Mouse (Mus musculus): ENCODE data around the gene Ntn3. TPM values are rescaled to one million over a fixed set of nuclear protein-coding genes. Genes with fewer than 3 reads are reported as not detected.

The Ntn3 gene
- 0.35 TPM for polyA plus RNA-seq (2014; fragmentation: Illumina TruSeq; extraction: RNeasy Lipid Tissue Mini Kit (QIAGEN cat#74804); ENCODE audit: low read depth, low replicate concordance)

DNA sequence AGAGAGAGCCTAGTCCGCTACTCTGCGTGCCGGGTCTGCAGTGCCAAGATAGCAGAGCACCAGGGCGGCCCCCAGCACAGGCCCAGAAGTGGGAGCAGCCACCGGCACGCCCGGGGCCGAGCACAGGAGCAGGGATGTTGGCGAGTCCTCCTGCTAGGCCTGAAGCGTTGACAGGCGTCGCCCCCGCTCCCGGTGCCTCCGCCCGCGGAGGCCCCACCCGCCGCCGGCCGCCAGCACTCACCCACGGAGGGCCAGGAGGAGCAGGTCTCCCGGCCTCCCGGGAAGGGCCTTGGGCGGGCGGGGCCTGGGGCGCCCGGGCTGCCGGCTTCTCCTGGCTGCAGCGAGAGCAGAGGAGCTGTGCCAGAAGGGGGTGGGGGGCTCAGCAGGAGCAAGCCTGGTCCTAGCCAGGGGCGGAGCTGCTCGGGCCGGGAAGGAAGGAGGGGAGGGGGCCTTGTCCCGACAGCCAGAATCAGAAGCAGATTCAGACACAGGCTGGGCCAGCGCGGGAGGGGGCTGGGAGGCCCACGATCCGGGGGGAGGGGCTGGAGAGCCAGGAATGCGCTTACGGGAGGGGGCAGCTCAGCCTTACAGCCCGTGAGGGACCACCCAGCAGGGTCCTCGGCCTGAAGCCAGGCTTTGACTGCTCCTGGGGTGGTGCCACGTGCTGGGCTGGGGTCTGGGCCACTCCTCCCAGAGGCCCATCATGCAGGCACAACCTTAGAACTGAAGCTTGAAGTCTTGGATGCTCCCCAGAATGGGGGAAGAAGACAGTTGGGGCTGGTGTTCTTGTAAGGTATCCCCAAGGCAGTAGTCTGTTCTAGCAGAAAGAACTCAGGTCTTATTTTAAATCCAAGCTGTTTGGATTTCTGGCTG is at the start of gene Ntn3:
Gene Ntn3, minus strand, starts transcription at position 489 of the 873 bp plus-strand sequence.

GRCm38 (mm10) chr17:24251320-24252069 is 42.2 kb upstream of the Ntn3 start, which contains the start of gene Ccnf:
Gene Ccnf, minus strand, starts transcription at chr17:24251484.

DNA sequence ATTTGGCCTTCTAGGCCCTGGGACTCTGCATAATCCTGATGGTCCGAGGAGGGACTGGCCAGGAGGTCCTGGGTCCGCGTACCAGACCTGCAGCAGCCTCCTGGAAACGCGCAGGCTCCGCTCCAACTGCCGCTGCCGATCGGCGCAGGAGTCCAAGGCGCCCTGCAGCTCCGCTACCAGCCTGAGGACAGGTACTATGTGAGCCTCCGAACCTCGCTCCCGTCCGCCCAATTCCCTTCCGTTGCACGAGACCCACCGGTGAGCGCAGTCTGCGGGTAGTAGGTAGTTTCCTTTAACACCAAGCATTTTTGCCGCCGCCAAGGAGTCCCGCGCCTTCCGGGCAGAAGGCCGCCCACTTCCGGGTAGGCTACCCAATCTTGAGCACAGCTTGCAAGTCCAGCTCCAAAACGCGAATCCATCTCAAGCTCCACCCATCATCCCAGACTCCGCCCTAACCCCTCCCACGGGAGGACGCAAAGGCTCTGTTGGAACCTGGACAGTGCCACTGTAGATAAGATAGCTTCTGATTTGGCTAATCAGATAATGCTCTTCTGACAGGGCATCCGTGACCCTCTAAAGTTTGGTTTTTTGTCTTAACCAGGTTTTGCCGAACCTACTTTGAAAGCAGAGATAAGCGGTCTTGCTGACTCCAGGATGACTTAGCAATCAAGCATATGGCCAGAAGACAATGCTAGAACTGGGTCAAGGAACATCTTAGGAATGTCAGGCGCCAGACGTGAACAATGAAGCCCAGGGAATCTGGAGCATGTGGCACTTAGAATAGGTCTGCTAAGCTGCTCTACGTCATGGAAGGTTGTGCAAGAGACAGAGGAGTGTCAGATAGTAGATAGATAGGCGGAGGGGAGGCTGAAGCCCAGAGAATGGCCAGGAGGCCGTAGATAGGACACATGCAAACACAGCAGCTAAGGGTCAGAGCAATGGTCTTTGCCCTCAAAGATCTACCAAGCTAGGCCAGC is 11.4 kb upstream of the Ntn3 start, which contains the start of gene Tedc2:
Gene Tedc2, minus strand, starts transcription at position 417 of the 977 bp plus-strand sequence.

GRCm38 (mm10) chr17:24205284-24205888 is 3.9 kb downstream of the Ntn3 start, which contains the start of gene Tbc1d24:
Gene Tbc1d24, minus strand, starts transcription at chr17:24205562.

GRCm38 (mm10) chr17:24169317-24170065 is 39.8 kb downstream of the Ntn3 start, which contains the start of gene Atp6v0c:
Gene Atp6v0c, minus strand, starts transcription at chr17:24169702.

GRCm38 (mm10) chr17:24163176-24163962 is 46.0 kb downstream of the Ntn3 start, which contains the start of gene Amdhd2:
Gene Amdhd2, minus strand, starts transcription at chr17:24163766.

Other genes with a start within 250 kb of the Ntn3 start
- not detected for gene Prss30, start 229.0 kb downstream of the Ntn3 start, polyA plus RNA-seq (2014; fragmentation: Illumina TruSeq; extraction: RNeasy Lipid Tissue Mini Kit (QIAGEN cat#74804); ENCODE audit: low read depth, low replicate concordance)
- gene Prss22, start 211.4 kb downstream of the Ntn3 start, polyA plus RNA-seq (2014; fragmentation: Illumina TruSeq; extraction: RNeasy Lipid Tissue Mini Kit (QIAGEN cat#74804); ENCODE audit: low read depth, low replicate concordance) = not detected
- gene Prss27, start 171.4 kb downstream of the Ntn3 start, polyA plus RNA-seq (2014; fragmentation: Illumina TruSeq; extraction: RNeasy Lipid Tissue Mini Kit (QIAGEN cat#74804); ENCODE audit: low read depth, low replicate concordance) = not detected
- gene Kctd5, start 136.0 kb downstream of the Ntn3 start, polyA plus RNA-seq (2014; fragmentation: Illumina TruSeq; extraction: RNeasy Lipid Tissue Mini Kit (QIAGEN cat#74804); ENCODE audit: low read depth, low replicate concordance) = 26.7 TPM
- gene Pdpk1, start 58.6 kb downstream of the Ntn3 start, polyA plus RNA-seq (2014; fragmentation: Illumina TruSeq; extraction: RNeasy Lipid Tissue Mini Kit (QIAGEN cat#74804); ENCODE audit: low read depth, low replicate concordance) = 57.8 TPM
- gene Amdhd2, start 45.8 kb downstream of the Ntn3 start, polyA plus RNA-seq (2014; fragmentation: Illumina TruSeq; extraction: RNeasy Lipid Tissue Mini Kit (QIAGEN cat#74804); ENCODE audit: low read depth, low replicate concordance) = not detected
- 78.0 TPM for gene Atp6v0c, start 39.8 kb downstream of the Ntn3 start, polyA plus RNA-seq (2014; fragmentation: Illumina TruSeq; extraction: RNeasy Lipid Tissue Mini Kit (QIAGEN cat#74804); ENCODE audit: low read depth, low replicate concordance)
- gene Tbc1d24, start 4.0 kb downstream of the Ntn3 start, polyA plus RNA-seq (2014; fragmentation: Illumina TruSeq; extraction: RNeasy Lipid Tissue Mini Kit (QIAGEN cat#74804); ENCODE audit: low read depth, low replicate concordance) = 15.3 TPM
- gene Tedc2, start 11.3 kb upstream of the Ntn3 start, polyA plus RNA-seq (2014; fragmentation: Illumina TruSeq; extraction: RNeasy Lipid Tissue Mini Kit (QIAGEN cat#74804); ENCODE audit: low read depth, low replicate concordance) = 4.6 TPM
- 0.58 TPM for gene Ccnf, start 42.0 kb upstream of the Ntn3 start, polyA plus RNA-seq (2014; fragmentation: Illumina TruSeq; extraction: RNeasy Lipid Tissue Mini Kit (QIAGEN cat#74804); ENCODE audit: low read depth, low replicate concordance)
- not detected for gene Abca17, start 141.5 kb upstream of the Ntn3 start, polyA plus RNA-seq (2014; fragmentation: Illumina TruSeq; extraction: RNeasy Lipid Tissue Mini Kit (QIAGEN cat#74804); ENCODE audit: low read depth, low replicate concordance)
- 2.9 TPM for gene Abca3, start 142.4 kb upstream of the Ntn3 start, polyA plus RNA-seq (2014; fragmentation: Illumina TruSeq; extraction: RNeasy Lipid Tissue Mini Kit (QIAGEN cat#74804); ENCODE audit: low read depth, low replicate concordance)
- 41.9 TPM for gene Rnps1, start 205.0 kb upstream of the Ntn3 start, polyA plus RNA-seq (2014; fragmentation: Illumina TruSeq; extraction: RNeasy Lipid Tissue Mini Kit (QIAGEN cat#74804); ENCODE audit: low read depth, low replicate concordance)
- gene Eci1, start 217.1 kb upstream of the Ntn3 start, polyA plus RNA-seq (2014; fragmentation: Illumina TruSeq; extraction: RNeasy Lipid Tissue Mini Kit (QIAGEN cat#74804); ENCODE audit: low read depth, low replicate concordance) = 42.5 TPM
- not detected for gene Dnase1l2, start 233.6 kb upstream of the Ntn3 start, polyA plus RNA-seq (2014; fragmentation: Illumina TruSeq; extraction: RNeasy Lipid Tissue Mini Kit (QIAGEN cat#74804); ENCODE audit: low read depth, low replicate concordance)

Measured in adrenal gland, adult 10 weeks (tissue).